ENCODE assay signal across 10 mouse cellular contexts in the genomic region with DNA sequence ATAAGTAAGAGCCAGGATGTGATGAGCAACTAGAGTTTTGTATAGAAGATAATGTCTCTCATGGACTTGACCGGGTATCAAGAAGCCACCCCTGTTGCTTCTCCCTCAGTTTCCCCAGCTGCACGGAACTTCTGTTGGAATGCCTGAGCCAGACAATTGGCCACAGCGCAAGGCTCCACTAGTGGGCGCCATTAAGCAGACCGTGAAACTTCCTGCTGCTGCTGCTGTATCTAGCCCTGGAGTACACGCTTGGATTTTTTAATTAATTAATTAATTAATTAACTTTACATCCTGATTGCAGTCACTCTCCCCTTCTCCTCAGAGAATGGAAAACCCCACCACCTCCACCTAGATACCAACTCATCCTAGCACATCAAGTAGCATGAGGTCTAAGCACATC. TPM values are rescaled to one million over a fixed set of nuclear protein-coding genes. Genes with fewer than 3 reads are reported as not detected.
DNase-seq lines count a peak whose midpoint lies in the region; ATAC-seq lines count a peak whose summit lies in the region.
"Had no signal": no experiment of that assay in that cellular context is flagged by ENCODE, and none has a peak within 500 bp of the region (broad histone marks: within the 10 kb centered on the region; RNA-seq: fewer than 3 reads in every experiment).

No protein-coding gene starts in this region.

- H3K9me3 ChIP-seq in forebrain, embryonic 11.5 days (ENCODE audit: control insufficient read depth, low read length) = no peaks in the 10 kb centered on the region
- H3K9me3 ChIP-seq in forebrain, embryonic 13.5 days (replicated peaks) = no peaks in the 10 kb centered on the region
- H3K9me3 ChIP-seq in neural tube, embryonic 11.5 days (ENCODE audit: control insufficient read depth, low read length) = no peaks in the 10 kb centered on the region
- H3K9me3 ChIP-seq: stomach, embryonic 15.5 days had no signal

- no peaks in the 10 kb centered on the region for H3K27me3 ChIP-seq in forebrain, embryonic 11.5 days (ENCODE audit: control insufficient read depth, insufficient read depth, low read length)
- H3K27me3 ChIP-seq in forebrain, embryonic 13.5 days = no peaks in the 10 kb centered on the region
- no peaks in the 10 kb centered on the region for H3K27me3 ChIP-seq in neural tube, embryonic 11.5 days (ENCODE audit: control insufficient read depth, insufficient read depth, low read length)
- H3K27me3 ChIP-seq: stomach, embryonic 15.5 days had no signal

- WGBS in forebrain, embryonic 11.5 days = 37% methylated on average over 6 of the region's 6 CpGs
- WGBS in forebrain, embryonic 13.5 days = 41% methylated on average over 6 of the region's 6 CpGs
- 44% methylated on average over 6 of the region's 6 CpGs for WGBS in neural tube, embryonic 11.5 days

- intact Hi-C loops in heart, postnatal 36 days (cut with DNase I) = no loop called here

- no peaks in the 10 kb centered on the region for H3K36me3 ChIP-seq in forebrain, embryonic 11.5 days (ENCODE audit: control insufficient read depth, insufficient read depth, low read length)
- H3K36me3 ChIP-seq in forebrain, embryonic 13.5 days (ENCODE audit: poor library complexity, severe bottlenecking) = no peaks in the 10 kb centered on the region
- no peaks in the 10 kb centered on the region for H3K36me3 ChIP-seq in neural tube, embryonic 11.5 days (ENCODE audit: control insufficient read depth, insufficient read depth, low read length)
- H3K36me3 ChIP-seq: stomach, embryonic 15.5 days had no signal

- no peak overlapping the region for H3K4me3 ChIP-seq in forebrain, embryonic 11.5 days (ENCODE audit: low read depth, low read length)
- no peak overlapping the region for H3K4me3 ChIP-seq in forebrain, embryonic 13.5 days
- H3K4me3 ChIP-seq in neural tube, embryonic 11.5 days (ENCODE audit: low read depth, low read length) = no peak overlapping the region
- H3K4me3 ChIP-seq: stomach, embryonic 15.5 days had no signal

- no peak overlapping the region for H3K27ac ChIP-seq in forebrain, embryonic 11.5 days (ENCODE audit: low read depth, low read length)
- no peak overlapping the region for H3K27ac ChIP-seq in forebrain, embryonic 13.5 days
- H3K27ac ChIP-seq in neural tube, embryonic 11.5 days (ENCODE audit: low read depth, low read length) = no peak overlapping the region
- H3K27ac ChIP-seq: stomach, embryonic 15.5 days had no signal

- no peak overlapping the region for H3K4me2 ChIP-seq in forebrain, embryonic 11.5 days (ENCODE audit: low read depth, low read length, severe bottlenecking)
- H3K4me2 ChIP-seq in forebrain, embryonic 13.5 days = no peak overlapping the region
- H3K4me2 ChIP-seq in neural tube, embryonic 11.5 days (ENCODE audit: low read depth) = no peak overlapping the region
- H3K4me2 ChIP-seq: stomach, embryonic 15.5 days had no signal

- peak; percentile 67 for DNase-seq in forebrain, embryonic 11.5 days (ENCODE audit: low spot score)
- DNase-seq in lung, adult 18-20 months = peak; percentile 26 to 30
- no peak for DNase-seq in lung, postnatal 25 days (ENCODE audit: low spot score)
- DNase-seq in adipocyte (ENCODE audit: low spot score) = peak; percentile 55
- peak; percentile 52 to 66 for DNase-seq in heart, postnatal 36 days
- DNase-seq in neural tube, embryonic 11.5 days (ENCODE audit: low spot score) = peak; percentile 44

- no peak overlapping the region for H3K9ac ChIP-seq in forebrain, embryonic 11.5 days (ENCODE audit: low read length)
- no peak overlapping the region for H3K9ac ChIP-seq in forebrain, embryonic 13.5 days
- H3K9ac ChIP-seq in neural tube, embryonic 11.5 days (ENCODE audit: low read length) = no peak overlapping the region
- H3K9ac ChIP-seq: stomach, embryonic 15.5 days had no signal

- no peak for ATAC-seq in forebrain, embryonic 11.5 days (replicated peaks; ENCODE audit: low FRiP score)
- no peak for ATAC-seq in forebrain, embryonic 13.5 days
- ATAC-seq in neural tube, embryonic 11.5 days (ENCODE audit: insufficient read depth, low FRiP score, low TSS enrichment) = no peak
- ATAC-seq in megakaryocyte-erythroid progenitor cell, adult 5-6 weeks (replicated peaks; ENCODE audit: low FRiP score, low TSS enrichment, poor library complexity, severe bottlenecking) = no peak

- H3K4me1 ChIP-seq in forebrain, embryonic 11.5 days (replicated peaks; ENCODE audit: control insufficient read depth, insufficient read depth, low read length) = no peaks in the 10 kb centered on the region
- H3K4me1 ChIP-seq in forebrain, embryonic 13.5 days = no peaks in the 10 kb centered on the region
- H3K4me1 ChIP-seq in neural tube, embryonic 11.5 days (ENCODE audit: control insufficient read depth, insufficient read depth, low read length) = no peaks in the 10 kb centered on the region

RNA-seq across cellular contexts. Expression of a gene that starts 14.8 kb away (rescaled TPM):
- polyA plus RNA-seq in forebrain, embryonic 11.5 days (2014; fragmentation: Nextera tagmentation; extraction: Ambion mirVana) = not detected in 2 replicates
- polyA plus RNA-seq in forebrain, embryonic 13.5 days (2015; fragmentation: Nextera tagmentation; extraction: Ambion mirVana) = not detected in 2 replicates
- total RNA-seq in heart, postnatal 36 days (2021) = not detected
- not detected in 2 replicates for polyA plus RNA-seq in neural tube, embryonic 11.5 days (2014; fragmentation: Nextera tagmentation; extraction: Ambion mirVana)
- total RNA-seq in megakaryocyte-erythroid progenitor cell, adult 5-6 weeks (2014; fragmentation: Nextera tagmentation) = not detected in 2 replicates
- total RNA-seq in megakaryocyte-erythroid progenitor cell, adult 5-6 weeks (2017) = not detected in 2 replicates
- polyA plus RNA-seq: gonadal fat pad, adult 2 months had no signal

RNA-seq across cellular contexts. Expression of a gene that starts 40.8 kb away (rescaled TPM):
- polyA plus RNA-seq in forebrain, embryonic 11.5 days (2014; fragmentation: Nextera tagmentation; extraction: Ambion mirVana) = 1.7 and 2.2 TPM in 2 replicates
- polyA plus RNA-seq in forebrain, embryonic 13.5 days (2015; fragmentation: Nextera tagmentation; extraction: Ambion mirVana) = 1.8 and 1.9 TPM in 2 replicates
- total RNA-seq in heart, postnatal 36 days (2021) = under 1 TPM; 0.58 to 0.60 TPM
- polyA plus RNA-seq in neural tube, embryonic 11.5 days (2014; fragmentation: Nextera tagmentation; extraction: Ambion mirVana) = 3.1 and 3.6 TPM in 2 replicates
- total RNA-seq in megakaryocyte-erythroid progenitor cell, adult 5-6 weeks (2014; fragmentation: Nextera tagmentation) = not detected in 2 replicates
- total RNA-seq in megakaryocyte-erythroid progenitor cell, adult 5-6 weeks (2017) = not detected in 2 replicates

RNA-seq across cellular contexts. Expression of a gene that starts 46.2 kb away (rescaled TPM):
- 26.1 and 26.2 TPM in 2 replicates for polyA plus RNA-seq in forebrain, embryonic 11.5 days (2014; fragmentation: Nextera tagmentation; extraction: Ambion mirVana)
- 4.8 and 6.9 TPM in 2 replicates for polyA plus RNA-seq in forebrain, embryonic 13.5 days (2015; fragmentation: Nextera tagmentation; extraction: Ambion mirVana)
- 10 to 100 TPM; 21.1 to 25.9 TPM for total RNA-seq in heart, postnatal 36 days (2021)
- polyA plus RNA-seq in neural tube, embryonic 11.5 days (2014; fragmentation: Nextera tagmentation; extraction: Ambion mirVana) = 50.6 and 57.0 TPM in 2 replicates
- 0.28 TPM in 1 of 2 replicates, not detected in the other for total RNA-seq in megakaryocyte-erythroid progenitor cell, adult 5-6 weeks (2014; fragmentation: Nextera tagmentation)
- 0.72 and 1.5 TPM in 2 replicates for total RNA-seq in megakaryocyte-erythroid progenitor cell, adult 5-6 weeks (2017)
